Mouse (Mus musculus): ENCODE data around the gene Snap47.

DNA sequence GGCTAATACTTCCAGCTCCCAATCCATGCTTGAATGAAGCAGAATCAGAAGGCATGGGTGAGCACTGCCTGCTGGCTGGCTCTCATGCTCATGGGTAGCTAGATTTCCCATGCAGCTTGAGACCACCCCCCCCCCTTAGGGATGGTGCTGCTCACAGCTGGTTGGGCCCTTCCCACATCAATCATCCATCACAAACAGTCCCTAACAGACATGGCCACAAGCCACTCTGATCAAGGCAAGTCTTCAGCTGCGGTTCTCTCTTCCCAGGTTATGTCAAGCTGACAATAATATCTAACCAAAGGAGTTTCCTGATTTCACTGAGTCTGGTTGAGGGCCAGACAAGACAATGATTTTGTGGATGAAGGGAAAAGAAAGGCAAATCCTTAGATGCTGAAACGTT, 50.1 kb downstream of the Snap47 start:
- no peak for TF ChIP-seq POLR2A (IDR thresholded peaks at IDR 0.05; ENCODE audit: insufficient read depth, low read length)
- no peak for TF ChIP-seq CTCF (IDR thresholded peaks at IDR 0.05; ENCODE audit: low read depth, low read length)

All from ES-Bruce4 (cell line).